Mouse (Mus musculus) hindbrain, embryonic 11.5 days (tissue): ENCODE measurements around the gene Sdk1. TPM values are rescaled to one million over a fixed set of nuclear protein-coding genes. Genes with fewer than 3 reads are reported as not detected.

Experiments used
- ATAC-seq: fragments of 200-750 bp; cut with Nextera tagmentation; 2 replicates; pipeline ENCODE4 v1.8.0; 2017; ENCODE audit warnings: mild to moderate bottlenecking, moderate TSS enrichment, moderate library complexity; ENCODE audit not compliant: low FRiP score
- DNase-seq: peaks from one replicate; pipeline ENCODE4 v3.0.0-alpha.2; 2015; ENCODE audit warnings: low spot score
- H3K27ac ChIP-seq: fragments of 300-500 bp; sonication (generic); 2 replicates; pipeline ENCODE4 v1.5.1; 2014; ENCODE audit warnings: mild to moderate bottlenecking, low read depth, low read length
- H3K27me3 ChIP-seq: fragments of 300-500 bp; sonication (generic); 2 replicates; pipeline ENCODE4 v1.6.1; 2014; ENCODE audit warnings: mild to moderate bottlenecking, low read length, moderate library complexity, mixed read lengths; ENCODE audit not compliant: control insufficient read depth, insufficient read depth
- H3K36me3 ChIP-seq: fragments of 300-500 bp; sonication (generic); 2 replicates; pipeline ENCODE4 v1.6.1; 2014; ENCODE audit warnings: mild to moderate bottlenecking, low read length, moderate library complexity, mixed read lengths; ENCODE audit not compliant: control insufficient read depth, insufficient read depth
- H3K4me1 ChIP-seq: fragments of 300-500 bp; sonication (generic); replicated peaks from 2 replicates; pipeline ENCODE4 v1.6.1; 2014; ENCODE audit warnings: low read length, mixed read lengths; ENCODE audit not compliant: control insufficient read depth, insufficient read depth
- H3K4me2 ChIP-seq: fragments of 300-500 bp; sonication (generic); replicated peaks from 2 replicates; pipeline ENCODE4 v1.6.1; 2014; ENCODE audit warnings: mild to moderate bottlenecking, low read depth, low read length
- H3K4me3 ChIP-seq: fragments of 300-500 bp; sonication (generic); 2 replicates; pipeline ENCODE4 v1.5.1; 2014; ENCODE audit warnings: low read depth, low read length
- H3K9ac ChIP-seq: fragments of 300-500 bp; sonication (generic); 2 replicates; pipeline ENCODE4 v1.6.1; 2014; ENCODE audit warnings: low read depth, low read length
- H3K9me3 ChIP-seq: fragments of 300-500 bp; sonication (generic); 2 replicates; pipeline ENCODE4 v1.6.1; 2016; ENCODE audit warnings: low read length; ENCODE audit not compliant: control insufficient read depth
- WGBS: fragments of 180-500 bp; shearing (Covaris S2); extraction: QIAGEN DNeasy Blood & Tissue Kit; methylation state at CpG from one replicate; pipeline ENCODE4 v1.1.7; 2014; 5-methylcytosine and 5-hydroxymethylcytosine counted together
- polyA plus RNA-seq: library from polyadenylated mRNA; unstranded; fragments of >200 nt; fragmentation: Nextera tagmentation; extraction: Ambion mirVana; gene quantifications from 2 replicates; pipeline ENCODE4 v1.2.1, GENCODE M21; 2014

Gene Sdk1
- polyA plus RNA-seq, 1 experiment from 2014 or later = 1.1 TPM

DNA sequence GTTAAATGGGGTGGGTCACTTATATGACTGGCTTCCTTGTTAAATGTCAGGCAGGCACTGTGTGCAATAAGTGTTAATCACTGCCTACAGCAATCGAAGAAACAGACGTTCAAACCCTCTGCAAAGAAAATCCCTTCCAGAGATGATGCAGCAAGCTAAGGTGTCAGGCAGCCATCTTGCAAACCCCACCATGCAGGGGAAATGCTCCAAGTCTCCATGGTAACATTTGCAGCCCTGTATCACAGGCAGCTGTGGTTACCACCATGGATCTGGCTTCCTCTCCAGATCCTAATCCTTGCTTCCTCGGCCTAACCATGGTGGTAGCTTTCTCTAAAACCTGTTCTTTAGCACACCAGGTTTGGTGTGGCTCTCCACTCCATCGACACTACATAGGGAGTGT lies 507.5 kb downstream of the Sdk1 start:
- Histone ChIP-seq H3K27me3 (no peaks in the 10 kb centered on the region), H3K9ac (no peak overlapping the region), H3K4me1 (no peaks in the 10 kb centered on the region), H3K4me2 (no peak overlapping the region), H3K36me3 (no peaks in the 10 kb centered on the region), H3K4me3 (no peak overlapping the region), H3K9me3 (no peaks in the 10 kb centered on the region), H3K27ac (no peak overlapping the region)
- DNase-seq (no peak), ATAC-seq (no peak)
- WGBS = 92% methylated on average over 4 of the region's 4 CpGs

DNA sequence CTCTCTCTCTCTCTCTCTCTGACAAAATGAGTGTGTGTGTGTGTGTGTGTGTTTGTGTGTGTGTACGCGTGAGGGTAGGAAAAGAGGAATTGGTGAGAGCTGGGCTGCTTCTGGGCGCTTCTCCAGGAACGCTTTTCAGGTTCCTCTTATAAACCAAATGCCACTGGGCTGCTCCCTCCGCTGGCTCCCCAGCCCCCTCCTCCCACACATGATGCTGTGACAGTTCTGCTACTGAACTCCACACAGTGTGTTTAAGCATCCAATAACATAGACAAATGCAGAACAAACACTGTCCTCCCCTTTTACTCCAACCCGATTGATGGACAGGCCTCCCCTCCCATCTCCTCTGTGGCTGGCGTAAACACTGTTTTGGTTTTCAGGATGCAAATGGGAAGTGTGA lies 513.0 kb downstream of the Sdk1 start:
- WGBS = 14% methylated on average over 7 of the region's 7 CpGs

GRCm38 (mm10) chr5:141758885-141759284 lies 517.6 kb downstream of the Sdk1 start:
- Histone ChIP-seq H3K9me3 (no peaks in the 10 kb centered on the region), H3K9ac (no peak overlapping the region), H3K27ac (no peak overlapping the region), H3K27me3 (no peaks in the 10 kb centered on the region), H3K36me3 (no peaks in the 10 kb centered on the region), H3K4me1 (no peaks in the 10 kb centered on the region), H3K4me3 (no peak overlapping the region), H3K4me2 (no peak overlapping the region)
- DNase-seq (no peak), ATAC-seq (no peak)
- 82% methylated on average over 8 of the region's 8 CpGs for WGBS

More for the DNA sequence above, 513.0 kb downstream of the Sdk1 start:
- Histone ChIP-seq H3K4me1 (no peaks in the 10 kb centered on the region), H3K36me3 (no peaks in the 10 kb centered on the region), H3K4me2 (no peak overlapping the region), H3K9me3 (no peaks in the 10 kb centered on the region), H3K9ac (no peak overlapping the region), H3K27me3 (no peaks in the 10 kb centered on the region), H3K4me3 (no peak overlapping the region), H3K27ac (no peak overlapping the region)
- peak; percentile 28 for DNase-seq
- ATAC-seq = peak; percentile 63; the same call in 1 of the 2 replicates

GRCm38 (mm10) chr5:141764111-141764510 lies 522.8 kb downstream of the Sdk1 start:
- Histone ChIP-seq H3K36me3 (no peaks in the 10 kb centered on the region), H3K4me3 (no peak overlapping the region), H3K9ac (no peak overlapping the region), H3K9me3 (no peaks in the 10 kb centered on the region), H3K4me1 (no peaks in the 10 kb centered on the region), H3K4me2 (no peak overlapping the region), H3K27me3 (no peaks in the 10 kb centered on the region), H3K27ac (no peak overlapping the region)
- ATAC-seq = no peak
- 95% methylated on average over 6 of the region's 6 CpGs for WGBS
- no peak for DNase-seq

DNA sequence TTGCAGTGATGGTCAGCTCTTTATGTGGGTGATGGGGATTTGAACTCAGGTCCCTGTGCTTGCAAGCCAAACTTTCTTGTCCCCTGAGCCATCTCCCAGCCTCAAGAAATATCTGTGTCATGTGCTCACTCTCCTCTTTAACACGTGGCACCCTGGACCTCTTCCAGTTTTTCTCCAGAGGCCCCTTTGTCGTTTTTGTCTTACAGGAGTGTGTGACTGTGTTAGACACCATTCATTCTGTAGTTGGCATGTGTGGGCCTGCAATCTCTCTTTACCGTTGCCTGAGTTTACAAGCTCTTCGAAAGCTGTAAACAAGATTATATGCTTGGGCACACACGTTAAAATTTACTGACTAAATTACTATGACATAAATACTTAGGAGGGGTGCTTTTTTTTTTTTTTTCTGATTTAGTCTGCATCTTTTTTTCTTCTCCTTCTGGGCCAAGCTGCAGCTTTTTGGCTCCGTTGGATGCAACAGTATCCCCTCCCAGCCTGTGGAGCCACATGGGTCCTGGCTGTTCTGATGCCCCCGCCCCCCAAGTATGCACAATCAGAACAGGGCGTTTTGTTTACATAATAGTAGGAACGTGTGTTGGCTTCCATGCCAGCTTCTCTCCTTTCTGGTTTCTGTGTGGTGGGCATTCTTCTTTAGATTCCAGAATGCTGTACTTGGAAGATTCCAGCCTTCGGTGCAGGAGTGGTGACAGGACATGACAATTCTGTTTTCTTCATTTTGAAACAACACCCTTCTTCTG lies 527.6 kb downstream of the Sdk1 start:
- DNase-seq (no peak), ATAC-seq (no peak)
- H3K9ac ChIP-seq = no peak overlapping the region
- 80% methylated on average over 10 of the region's 10 CpGs for WGBS
- H3K9me3 ChIP-seq = no peaks in the 10 kb centered on the region
- no peak overlapping the region for H3K27ac ChIP-seq
- no peaks in the 10 kb centered on the region for H3K36me3 ChIP-seq
- H3K4me2 ChIP-seq = no peak overlapping the region
- H3K4me3 ChIP-seq = no peak overlapping the region
- no peaks in the 10 kb centered on the region for H3K4me1 ChIP-seq
- no peaks in the 10 kb centered on the region for H3K27me3 ChIP-seq

DNA sequence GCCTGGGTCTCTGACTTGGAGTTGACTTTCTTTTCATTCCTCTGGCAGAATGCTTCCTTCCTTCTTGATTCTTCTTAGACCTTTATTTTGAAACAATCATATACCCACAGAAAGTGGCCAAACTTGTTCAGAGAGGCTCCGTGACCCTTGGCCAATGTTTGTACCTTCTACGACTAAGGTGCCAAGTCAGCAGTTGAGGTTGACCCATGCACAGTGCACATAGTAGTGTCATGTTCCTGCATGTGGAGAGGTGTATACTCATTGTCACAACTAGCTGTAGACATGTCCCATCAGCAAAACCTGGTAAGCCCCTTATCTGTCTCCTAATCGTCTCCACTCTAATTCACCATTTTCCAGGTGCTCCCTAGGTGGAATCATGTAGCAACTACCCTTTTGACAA lies 530.2 kb downstream of the Sdk1 start:
- Histone ChIP-seq H3K9ac (no peak overlapping the region), H3K27ac (no peak overlapping the region), H3K4me1 (no peaks in the 10 kb centered on the region), H3K4me3 (no peak overlapping the region), H3K4me2 (no peak overlapping the region), H3K9me3 (no peaks in the 10 kb centered on the region), H3K27me3 (no peaks in the 10 kb centered on the region), H3K36me3 (no peaks in the 10 kb centered on the region)
- DNase-seq (no peak), ATAC-seq (no peak)
- WGBS = 98% methylated on average over 3 of the region's 3 CpGs

DNA sequence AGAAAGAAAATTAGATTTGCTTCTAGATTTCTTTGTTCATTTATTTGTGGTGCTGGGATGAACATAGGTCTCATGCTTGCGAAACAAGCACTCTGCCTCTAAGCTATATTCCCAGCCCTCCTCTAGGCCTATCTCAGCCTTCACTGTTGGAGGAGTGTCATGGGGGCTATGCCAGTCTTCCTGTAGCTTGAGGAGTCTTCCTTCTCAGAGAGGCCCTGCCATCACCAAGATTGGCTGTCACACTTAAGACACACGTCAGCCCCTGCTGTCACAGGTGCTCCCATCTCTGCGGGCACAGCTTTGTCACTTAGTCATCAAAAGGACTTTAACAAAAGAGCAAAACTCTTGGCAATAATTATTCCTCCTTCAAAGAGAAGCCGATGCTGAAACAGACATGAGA lies 536.9 kb downstream of the Sdk1 start:
- Histone ChIP-seq H3K27ac (no peak overlapping the region), H3K9me3 (no peaks in the 10 kb centered on the region), H3K4me1 (no peaks in the 10 kb centered on the region), H3K27me3 (no peaks in the 10 kb centered on the region), H3K9ac (no peak overlapping the region), H3K4me2 (no peak overlapping the region), H3K36me3 (no peaks in the 10 kb centered on the region), H3K4me3 (no peak overlapping the region)
- DNase-seq = no peak
- ATAC-seq = no peak
- 79% methylated on average over 4 of the region's 4 CpGs for WGBS

DNA sequence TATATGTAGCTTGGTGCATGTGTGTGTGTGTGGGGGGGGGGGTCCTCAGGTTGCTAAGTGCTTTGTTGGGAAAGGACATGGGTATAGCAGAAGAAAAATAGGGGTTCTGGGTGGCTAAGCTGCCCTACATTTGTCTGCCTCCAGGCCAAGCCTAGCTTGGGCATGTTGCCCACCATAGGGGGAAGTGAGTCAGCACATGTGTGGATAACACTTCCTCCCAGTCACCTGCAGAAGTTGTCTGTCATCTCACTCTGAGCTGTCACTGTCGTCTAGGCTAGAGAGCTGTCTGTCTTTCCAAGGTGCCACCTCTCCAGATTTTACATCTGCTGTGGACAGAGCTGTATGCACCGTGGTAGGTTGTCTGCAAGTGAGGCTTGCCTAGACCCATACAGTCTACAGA lies 539.9 kb downstream of the Sdk1 start:
- H3K9me3 ChIP-seq = no peaks in the 10 kb centered on the region
- H3K36me3 ChIP-seq = no peaks in the 10 kb centered on the region
- no peak overlapping the region for H3K9ac ChIP-seq
- no peak overlapping the region for H3K4me3 ChIP-seq
- no peaks in the 10 kb centered on the region for H3K27me3 ChIP-seq
- no peaks in the 10 kb centered on the region for H3K4me1 ChIP-seq
- no peak overlapping the region for H3K27ac ChIP-seq
- no peak for DNase-seq
- H3K4me2 ChIP-seq = no peak overlapping the region
- no peak for ATAC-seq
- WGBS = 87% methylated on average over 2 of the region's 2 CpGs

DNA sequence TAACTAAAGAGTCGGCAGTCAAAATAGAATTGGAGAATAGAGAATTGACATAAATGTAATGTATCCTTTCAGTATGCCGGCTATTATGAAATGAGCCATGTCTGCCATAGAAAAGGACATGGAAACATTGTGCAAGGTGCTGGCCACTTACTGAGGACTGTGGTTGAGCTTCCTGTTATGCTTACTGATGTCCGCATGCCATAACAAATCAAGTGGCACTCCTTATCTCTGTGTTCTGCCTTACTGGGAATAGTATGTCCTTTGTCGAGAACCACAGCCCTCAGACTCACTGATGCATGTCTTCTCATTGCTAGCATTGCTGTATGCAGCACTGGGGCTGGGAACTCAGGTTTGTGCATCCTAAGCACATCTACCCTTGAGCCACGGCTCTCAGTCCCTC lies 541.0 kb downstream of the Sdk1 start:
- no peak overlapping the region for H3K4me3 ChIP-seq
- no peak overlapping the region for H3K9ac ChIP-seq
- WGBS = 91% methylated on average over 5 of the region's 5 CpGs

More for the DNA sequence above, 541.0 kb downstream of the Sdk1 start:
- ATAC-seq = no peak
- H3K9me3 ChIP-seq = no peaks in the 10 kb centered on the region
- H3K27ac ChIP-seq = no peak overlapping the region
- no peak for DNase-seq
- no peaks in the 10 kb centered on the region for H3K4me1 ChIP-seq
- no peaks in the 10 kb centered on the region for H3K36me3 ChIP-seq
- H3K27me3 ChIP-seq = no peaks in the 10 kb centered on the region
- H3K4me2 ChIP-seq = no peak overlapping the region
